16 mouse cellular contexts compared by ENCODE assay signal in genomic region chr10:9557517-9558065, GRCm38 (mm10).
DNase-seq lines count a peak whose midpoint lies in the region; ATAC-seq and TF ChIP-seq lines count a peak whose summit lies in the region.
"Had no signal": no experiment of that assay in that cellular context is flagged by ENCODE, and none has a peak within 500 bp of the region (broad histone marks: within the 10 kb centered on the region; RNA-seq: fewer than 3 reads in every experiment).

No protein-coding gene starts in this region.

- no peaks in the 10 kb centered on the region for H3K9me3 ChIP-seq in kidney, embryonic 14.5 days (ENCODE audit: control insufficient read depth, low read length)
- H3K9me3 ChIP-seq in midbrain, embryonic 12.5 days, result no peaks in the 10 kb centered on the region
- no peaks in the 10 kb centered on the region for H3K9me3 ChIP-seq in midbrain, postnatal 0 days (ENCODE audit: low read length)
- H3K9me3 ChIP-seq in intestine, embryonic 15.5 days, result no peaks in the 10 kb centered on the region

- H3K27ac ChIP-seq in kidney, embryonic 14.5 days (ENCODE audit: low read depth, low read length), result no peak overlapping the region
- H3K27ac ChIP-seq in kidney, adult 2 months (ENCODE audit: insufficient read depth, low read depth, low read length), result no peak overlapping the region
- H3K27ac ChIP-seq in midbrain, embryonic 12.5 days (replicated peaks), result peak overlapping the region; percentile 15; the same call in 1 of the 2 replicates
- no peak overlapping the region for H3K27ac ChIP-seq in midbrain, postnatal 0 days (ENCODE audit: low read depth, low read length)
- peak overlapping the region; percentile 13 for H3K27ac ChIP-seq in intestine, embryonic 15.5 days

- no peaks in the 10 kb centered on the region for H3K27me3 ChIP-seq in kidney, embryonic 14.5 days (ENCODE audit: control insufficient read depth, insufficient read depth, low read length)
- H3K27me3 ChIP-seq in kidney, adult 2 months (replicated peaks; ENCODE audit: control insufficient read depth, insufficient read depth, low read length), result no peaks in the 10 kb centered on the region
- no peaks in the 10 kb centered on the region for H3K27me3 ChIP-seq in midbrain, embryonic 12.5 days
- no peaks in the 10 kb centered on the region for H3K27me3 ChIP-seq in midbrain, postnatal 0 days (ENCODE audit: insufficient read depth, low read length)
- no peaks in the 10 kb centered on the region for H3K27me3 ChIP-seq in intestine, embryonic 15.5 days (replicated peaks)

- H3K4me3 ChIP-seq in kidney, embryonic 14.5 days (ENCODE audit: low read length), result no peak overlapping the region
- H3K4me3 ChIP-seq in kidney, adult 2 months (ENCODE audit: insufficient read depth, low read depth, low read length), result no peak overlapping the region
- no peak overlapping the region for H3K4me3 ChIP-seq in midbrain, embryonic 12.5 days
- H3K4me3 ChIP-seq in midbrain, postnatal 0 days (ENCODE audit: low read depth, low read length), result no peak overlapping the region
- H3K4me3 ChIP-seq in intestine, embryonic 15.5 days (replicated peaks), result no peak overlapping the region

- no peak overlapping the region for H3K9ac ChIP-seq in kidney, embryonic 14.5 days (ENCODE audit: low read depth, low read length)
- H3K9ac ChIP-seq in midbrain, embryonic 12.5 days (replicated peaks), result no peak overlapping the region
- no peak overlapping the region for H3K9ac ChIP-seq in midbrain, postnatal 0 days (replicated peaks; ENCODE audit: low read length, poor library complexity, severe bottlenecking)
- no peak overlapping the region for H3K9ac ChIP-seq in intestine, embryonic 15.5 days

- DNase-seq in kidney, adult 2 months, result no peak
- no peak for DNase-seq in midbrain, postnatal 0 days (ENCODE audit: low spot score)
- DNase-seq in yolk sac, embryonic 10.5 days (ENCODE audit: low spot score), result peak; percentile 15
- DNase-seq in Muller cell, postnatal 12 days (ENCODE audit: inconsistent ontology term), result no peak
- DNase-seq in left cerebral cortex, adult 18-20 months (ENCODE audit: low spot score in 2 of 2), result no peak
- DNase-seq: adrenal gland, adult 2 months; cerebellum, postnatal 36 days; heart, adult 11 months; heart, postnatal 36 days; kidney, postnatal 4 days; lung, postnatal 36 days had no signal

- H3K36me3 ChIP-seq in kidney, embryonic 14.5 days (ENCODE audit: control insufficient read depth, insufficient read depth, low read length), result no peaks in the 10 kb centered on the region
- no peaks in the 10 kb centered on the region for H3K36me3 ChIP-seq in kidney, adult 2 months (ENCODE audit: control insufficient read depth, insufficient read depth, low read length)
- no peaks in the 10 kb centered on the region for H3K36me3 ChIP-seq in midbrain, embryonic 12.5 days
- H3K36me3 ChIP-seq in midbrain, postnatal 0 days (ENCODE audit: insufficient read depth, low read length), result no peaks in the 10 kb centered on the region
- H3K36me3 ChIP-seq in intestine, embryonic 15.5 days, result no peaks in the 10 kb centered on the region

- no peak overlapping the region for H3K4me2 ChIP-seq in kidney, embryonic 14.5 days (replicated peaks; ENCODE audit: low read depth, low read length)
- H3K4me2 ChIP-seq in midbrain, embryonic 12.5 days (replicated peaks), result no peak overlapping the region
- H3K4me2 ChIP-seq in midbrain, postnatal 0 days (ENCODE audit: low read depth, low read length, poor library complexity, severe bottlenecking), result no peak overlapping the region
- no peak overlapping the region for H3K4me2 ChIP-seq in intestine, embryonic 15.5 days (replicated peaks)

- no peak for TF ChIP-seq POLR2A in kidney, adult 2 months (IDR thresholded peaks at IDR 0.05; ENCODE audit: low read depth, low read length)

- peaks cover 4% of the 10 kb centered on the region; the same call in 1 of the 2 replicates for H3K4me1 ChIP-seq in kidney, embryonic 14.5 days (ENCODE audit: control insufficient read depth, insufficient read depth, low read length)
- H3K4me1 ChIP-seq in kidney, adult 2 months (ENCODE audit: control insufficient read depth, insufficient read depth, low read length), result no peaks in the 10 kb centered on the region
- peaks cover 17% of the 10 kb centered on the region; the same call in 1 of the 2 replicates for H3K4me1 ChIP-seq in midbrain, embryonic 12.5 days
- H3K4me1 ChIP-seq in midbrain, postnatal 0 days (ENCODE audit: insufficient read depth, low read length), result no peaks in the 10 kb centered on the region
- peaks cover 5% of the 10 kb centered on the region for H3K4me1 ChIP-seq in intestine, embryonic 15.5 days (replicated peaks)

- ATAC-seq in kidney, embryonic 14.5 days (ENCODE audit: low FRiP score, low TSS enrichment), result peak; percentile 78
- no peak for ATAC-seq in midbrain, embryonic 12.5 days (ENCODE audit: low FRiP score, low read depth)
- ATAC-seq in midbrain, postnatal 0 days (ENCODE audit: low FRiP score), result no peak
- peak; percentile 74; the same call in 1 of the 2 replicates for ATAC-seq in intestine, embryonic 15.5 days
- ATAC-seq: forebrain, embryonic 14.5 days; Patski had no signal

- 18% methylated on average over 4 of the region's 4 CpGs for WGBS in kidney, embryonic 14.5 days
- WGBS in kidney, adult 2 months, result 37% methylated on average over 4 of the region's 4 CpGs
- 11% methylated on average over 4 of the region's 4 CpGs for WGBS in midbrain, embryonic 12.5 days
- 28% methylated on average over 4 of the region's 4 CpGs for WGBS in midbrain, postnatal 0 days
- 14% methylated on average over 4 of the region's 4 CpGs for WGBS in intestine, embryonic 15.5 days

- no peak for TF ChIP-seq CTCF in kidney, adult 2 months (conservative IDR thresholded peaks at IDR 0.05; ENCODE audit: insufficient read depth, insufficient read length, low read depth, low read length)
- TF ChIP-seq CTCF in midbrain, postnatal 0 days (IDR thresholded peaks at IDR 0.05), result no peak

Comparison
In these comparisons a context has a peak if more than half of its experiments do, and no peak if none do; other contexts are left out.
1. H3K27ac ChIP-seq: peak in midbrain, embryonic 12.5 days (single experiment) and intestine, embryonic 15.5 days (single experiment); none in kidney, embryonic 14.5 days (single experiment), kidney, adult 2 months (single experiment) and midbrain, postnatal 0 days (single experiment).
2. ATAC-seq: peak in kidney, embryonic 14.5 days (single experiment) and intestine, embryonic 15.5 days (single experiment); none in midbrain, embryonic 12.5 days (single experiment) and midbrain, postnatal 0 days (single experiment).